Mouse (Mus musculus) stomach, embryonic 14.5 days (tissue): Measurements from ENCODE around the gene Slc2a13. TPM values are rescaled to one million over a fixed set of nuclear protein-coding genes. Genes with fewer than 3 reads are reported as not detected.

ENCODE experiments used
- ATAC-seq: fragments of 200-750 bp; cut with Nextera tagmentation; 2 replicates; pipeline ENCODE4 v1.8.0; 2017; ENCODE audit warnings: low read depth, moderate TSS enrichment; ENCODE audit not compliant: insufficient number of reproducible peaks, insufficient read depth, low FRiP score
- H3K27ac ChIP-seq: fragments of 300-500 bp; sonication (generic); 2 replicates; pipeline ENCODE4 v1.5.1; 2014; ENCODE audit warnings: mild to moderate bottlenecking, low read length, moderate library complexity, mixed read lengths
- H3K27me3 ChIP-seq: fragments of 300-500 bp; sonication (generic); 2 replicates; pipeline ENCODE4 v1.6.1; 2014; ENCODE audit warnings: low read length, control low read depth, mixed read lengths; ENCODE audit not compliant: control insufficient read depth, insufficient read depth
- H3K36me3 ChIP-seq: fragments of 300-500 bp; sonication (generic); 2 replicates; pipeline ENCODE4 v1.6.1; 2014; ENCODE audit warnings: mild to moderate bottlenecking, control low read depth, low read length, moderate library complexity, mixed read lengths; ENCODE audit not compliant: control insufficient read depth, insufficient read depth
- H3K4me1 ChIP-seq: fragments of 300-500 bp; sonication (generic); 2 replicates; pipeline ENCODE4 v1.6.1; 2014; ENCODE audit warnings: low read length, control low read depth, mixed read lengths; ENCODE audit not compliant: control insufficient read depth, insufficient read depth
- H3K4me2 ChIP-seq: fragments of 300-500 bp; sonication (generic); replicated peaks from 2 replicates; pipeline ENCODE4 v1.6.1; 2014; ENCODE audit warnings: low read depth, low read length, control low read depth
- H3K4me3 ChIP-seq: fragments of 300-500 bp; sonication (generic); 2 replicates; pipeline ENCODE4 v1.5.1; 2014; ENCODE audit warnings: low read depth, low read length, control low read depth
- H3K9ac ChIP-seq: fragments of 300-500 bp; sonication (generic); replicated peaks from 2 replicates; pipeline ENCODE4 v1.6.1; 2014; ENCODE audit warnings: low read depth, mild to moderate bottlenecking, control low read depth, low read length, moderate library complexity, mixed read lengths
- H3K9me3 ChIP-seq: fragments of 300-500 bp; sonication (generic); 2 replicates; pipeline ENCODE4 v1.6.1; 2016; ENCODE audit warnings: low read depth, low read length, control low read depth; ENCODE audit not compliant: control insufficient read depth
- WGBS: fragments of 180-500 bp; shearing (Covaris S2); extraction: QIAGEN DNeasy Blood & Tissue Kit; methylation state at CpG from one replicate; pipeline ENCODE4 v1.1.7; 2014; 5-methylcytosine and 5-hydroxymethylcytosine counted together
- polyA plus RNA-seq: library from polyadenylated mRNA; unstranded; fragments of >200 nt; fragmentation: Nextera tagmentation; extraction: Ambion mirVana; gene quantifications from 2 replicates; pipeline ENCODE4 v1.2.1, GENCODE M21; 2014

Slc2a13 gene
- polyA plus RNA-seq, 1 experiment from 2014 or later = 1.8 TPM

GRCm38 (mm10) chr15:91237294-91237693, 335.8 kb downstream of the Slc2a13 start:
- H3K36me3 ChIP-seq = no peaks in the 10 kb centered on the region
- ATAC-seq = no peak
- H3K9ac ChIP-seq = no peak overlapping the region
- no peaks in the 10 kb centered on the region for H3K27me3 ChIP-seq
- 90% methylated on average over 5 of the region's 5 CpGs for WGBS
- no peak overlapping the region for H3K4me2 ChIP-seq
- H3K4me1 ChIP-seq = no peaks in the 10 kb centered on the region
- H3K4me3 ChIP-seq = no peak overlapping the region
- no peak overlapping the region for H3K27ac ChIP-seq
- H3K9me3 ChIP-seq = no peaks in the 10 kb centered on the region

Other genes with a start within 250 kb of the Slc2a13 start
- gene Lrrk2, start 99.9 kb upstream of the Slc2a13 start, polyA plus RNA-seq = 6.3 and 6.5 TPM in 2 replicates